Mouse (Mus musculus): ENCODE measurements around the gene Osbpl7.

Gene Osbpl7

GRCm38 (mm10) chr11:97083401-97084140 is 33.1 kb downstream of the Osbpl7 start:
- no peak for DNase-seq

- DNase-seq = no peak
Observed at GRCm38 (mm10) chr11:97084821-97085505, 34.5 kb downstream of the Osbpl7 start.

GRCm38 (mm10) chr11:97086365-97086764 is 35.9 kb downstream of the Osbpl7 start:
- no peak for DNase-seq

- no peak for DNase-seq
Observed at GRCm38 (mm10) chr11:97094600-97094999, 44.2 kb downstream of the Osbpl7 start.

GRCm38 (mm10) chr11:97098791-97099190 is 48.4 kb downstream of the Osbpl7 start:
- DNase-seq = no peak

DNA sequence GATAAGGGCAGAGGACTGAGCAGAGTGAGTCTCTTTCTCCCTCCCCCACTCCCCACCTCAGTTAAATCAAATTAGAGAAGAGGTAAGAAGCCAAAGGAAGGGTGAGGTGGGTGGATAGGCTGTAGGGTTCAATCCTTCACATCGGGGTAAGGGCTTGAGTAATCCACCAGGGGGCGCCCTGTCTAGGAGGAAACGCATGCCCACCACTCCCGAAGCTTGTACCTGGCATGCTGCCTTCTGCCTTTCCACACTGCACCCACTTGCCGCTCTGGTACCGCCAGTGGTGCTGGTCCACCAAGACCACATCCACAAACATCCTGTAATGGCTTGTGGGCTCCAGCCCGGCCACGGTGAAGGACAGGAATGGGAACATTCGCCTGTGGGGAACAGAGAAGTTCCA is 51.3 kb downstream of the Osbpl7 start:
- DNase-seq = peak; percentile 54

GRCm38 (mm10) chr11:97103163-97104090 is 53.0 kb downstream of the Osbpl7 start:
- no peak for DNase-seq

DNA sequence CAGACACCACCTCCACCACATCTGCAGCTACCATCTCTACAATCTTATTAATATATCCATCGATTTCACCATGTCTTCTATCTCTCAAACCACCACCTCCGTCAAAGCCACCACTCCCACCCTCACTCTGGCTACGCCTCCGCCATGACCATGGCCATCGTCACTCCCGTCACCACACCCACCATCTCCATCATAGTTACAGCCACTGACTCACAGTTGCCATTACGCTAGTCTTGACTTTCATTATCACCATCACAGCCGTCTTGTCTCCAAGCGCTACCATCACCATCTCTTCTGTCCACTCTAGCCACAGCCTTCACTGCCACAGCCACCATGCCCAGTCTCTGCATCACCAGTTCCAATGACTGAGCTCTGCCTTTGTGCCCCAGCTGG is 53.7 kb downstream of the Osbpl7 start:
- no peak for DNase-seq

- DNase-seq = no peak
Observed at GRCm38 (mm10) chr11:97108976-97109375, 58.5 kb downstream of the Osbpl7 start.

- no peak for DNase-seq
Observed at GRCm38 (mm10) chr11:97112519-97113125, 62.2 kb downstream of the Osbpl7 start.

- DNase-seq = no peak
Observed at GRCm38 (mm10) chr11:97114671-97115601, 64.5 kb downstream of the Osbpl7 start, which contains the start of gene Tbx21. TSS of gene Tbx21 (minus strand) at chr11:97115331.

DNA sequence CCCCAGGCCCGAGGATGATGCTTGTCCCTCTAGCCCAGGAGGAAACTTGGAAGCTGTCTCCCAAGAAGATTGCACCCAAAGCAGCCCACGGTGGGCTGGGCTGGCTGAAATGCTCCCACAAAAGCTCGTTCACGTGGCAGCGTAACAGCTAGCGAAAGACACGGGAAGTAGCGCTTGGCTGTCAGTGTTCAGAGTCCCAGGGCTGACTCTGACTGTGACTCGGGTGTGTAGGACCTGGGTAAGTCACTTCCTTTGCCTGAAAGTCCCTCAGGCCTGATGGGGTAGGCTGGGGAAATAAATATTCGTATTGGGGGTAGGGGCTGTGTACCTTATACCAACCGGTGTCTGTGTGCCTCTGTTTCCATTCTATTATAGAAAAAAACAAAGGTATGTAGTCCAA is 65.4 kb downstream of the Osbpl7 start:
- DNase-seq = no peak
